In genomic region chr5:101384316-101384715, GRCm38 (mm10) we compare ENCODE assay signal across 16 mouse cellular contexts.
DNase-seq lines count a peak whose midpoint lies in the region; ATAC-seq and TF ChIP-seq lines count a peak whose summit lies in the region.
"Had no signal": no experiment of that assay in that cellular context is flagged by ENCODE, and none has a peak within 500 bp of the region (broad histone marks: within the 10 kb centered on the region; RNA-seq: fewer than 3 reads in every experiment).

No protein-coding gene starts in this region.

- TF ChIP-seq CTCF in hindbrain, postnatal 0 days (IDR thresholded peaks at IDR 0.05; ENCODE audit: low read depth), result no peak
- no peak for TF ChIP-seq CTCF in lung, postnatal 0 days (IDR thresholded peaks at IDR 0.05)

- WGBS in hindbrain, postnatal 0 days, result 54% methylated on average over 5 of the region's 5 CpGs
- WGBS in hindbrain, embryonic 10.5 days, result 71% methylated on average over 5 of the region's 5 CpGs
- 19% methylated on average over 5 of the region's 5 CpGs for WGBS in lung, postnatal 0 days
- 20% methylated on average over 5 of the region's 5 CpGs for WGBS in stomach, embryonic 15.5 days
- WGBS in midbrain, embryonic 10.5 days, result 71% methylated on average over 5 of the region's 5 CpGs

- H3K9me3 ChIP-seq in hindbrain, postnatal 0 days (ENCODE audit: low read length), result no peaks in the 10 kb centered on the region
- no peaks in the 10 kb centered on the region for H3K9me3 ChIP-seq in hindbrain, embryonic 10.5 days
- H3K9me3 ChIP-seq in lung, postnatal 0 days (ENCODE audit: low read length), result no peaks in the 10 kb centered on the region
- H3K9me3 ChIP-seq in stomach, embryonic 15.5 days, result no peaks in the 10 kb centered on the region
- H3K9me3 ChIP-seq in midbrain, embryonic 10.5 days (replicated peaks), result no peaks in the 10 kb centered on the region

- DNase-seq in hindbrain, postnatal 0 days (ENCODE audit: low spot score), result peak; percentile 10
- DNase-seq in hindbrain, embryonic 10.5 days (ENCODE audit: low spot score), result no peak
- peak; percentile 10 for DNase-seq in lung, postnatal 0 days (ENCODE audit: low spot score)
- DNase-seq in lung, postnatal 25 days (ENCODE audit: low spot score), result no peak
- DNase-seq in cerebellum, adult 8-10 months, result peak; percentile 7
- no peak for DNase-seq in midbrain, embryonic 10.5 days (ENCODE audit: low spot score)
- DNase-seq: adrenal gland, adult 2 months; gastrocnemius, postnatal 36 days; kidney, postnatal 25 days; liver, postnatal 0 days; thymus, adult 2 months had no signal

- no peak overlapping the region for H3K9ac ChIP-seq in hindbrain, postnatal 0 days (replicated peaks; ENCODE audit: low read length)
- H3K9ac ChIP-seq in lung, postnatal 0 days (replicated peaks; ENCODE audit: low read depth), result no peak overlapping the region
- H3K9ac ChIP-seq in stomach, embryonic 15.5 days, result no peak overlapping the region
- H3K9ac ChIP-seq: liver, postnatal 0 days had no signal

- no peaks in the 10 kb centered on the region for H3K4me1 ChIP-seq in hindbrain, postnatal 0 days (ENCODE audit: insufficient read depth, low read length)
- no peaks in the 10 kb centered on the region; the same call in 1 of the 2 replicates for H3K4me1 ChIP-seq in hindbrain, embryonic 10.5 days (replicated peaks)
- no peaks in the 10 kb centered on the region for H3K4me1 ChIP-seq in lung, postnatal 0 days (ENCODE audit: insufficient read depth, low read depth, low read length)
- H3K4me1 ChIP-seq in stomach, embryonic 15.5 days, result no peaks in the 10 kb centered on the region
- peaks cover 8% of the 10 kb centered on the region for H3K4me1 ChIP-seq in midbrain, embryonic 10.5 days

- H3K4me3 ChIP-seq in hindbrain, postnatal 0 days (ENCODE audit: low read length), result no peak overlapping the region
- H3K4me3 ChIP-seq in hindbrain, embryonic 10.5 days, result no peak overlapping the region
- H3K4me3 ChIP-seq in lung, postnatal 0 days (ENCODE audit: low read depth, low read length), result no peak overlapping the region
- no peak overlapping the region for H3K4me3 ChIP-seq in stomach, embryonic 15.5 days (replicated peaks)
- no peak overlapping the region for H3K4me3 ChIP-seq in midbrain, embryonic 10.5 days

- no peaks in the 10 kb centered on the region for H3K27me3 ChIP-seq in hindbrain, postnatal 0 days (ENCODE audit: insufficient read depth, low read length)
- peaks cover 11% of the 10 kb centered on the region; the same call in 1 of the 2 replicates for H3K27me3 ChIP-seq in hindbrain, embryonic 10.5 days (ENCODE audit: insufficient read depth, poor library complexity, severe bottlenecking)
- H3K27me3 ChIP-seq in lung, postnatal 0 days (replicated peaks; ENCODE audit: insufficient read depth, low read length), result no peaks in the 10 kb centered on the region
- no peaks in the 10 kb centered on the region for H3K27me3 ChIP-seq in stomach, embryonic 15.5 days (replicated peaks)
- peaks cover 7% of the 10 kb centered on the region for H3K27me3 ChIP-seq in midbrain, embryonic 10.5 days (ENCODE audit: low read depth, poor library complexity, severe bottlenecking)
- H3K27me3 ChIP-seq: Patski had no signal

- H3K4me2 ChIP-seq in hindbrain, postnatal 0 days (ENCODE audit: low read depth, low read length), result no peak overlapping the region
- H3K4me2 ChIP-seq in lung, postnatal 0 days (replicated peaks; ENCODE audit: low read depth, low read length), result no peak overlapping the region
- H3K4me2 ChIP-seq in stomach, embryonic 15.5 days, result no peak overlapping the region

- no peak overlapping the region for H3K27ac ChIP-seq in hindbrain, postnatal 0 days
- no peak overlapping the region for H3K27ac ChIP-seq in hindbrain, embryonic 10.5 days
- H3K27ac ChIP-seq in lung, postnatal 0 days (ENCODE audit: low read length), result no peak overlapping the region
- peak overlapping the region; percentile 57; the same call in 1 of the 2 replicates for H3K27ac ChIP-seq in stomach, embryonic 15.5 days
- H3K27ac ChIP-seq in midbrain, embryonic 10.5 days (replicated peaks), result no peak overlapping the region

- no peaks in the 10 kb centered on the region for H3K36me3 ChIP-seq in hindbrain, postnatal 0 days (ENCODE audit: insufficient read depth, low read length)
- H3K36me3 ChIP-seq in hindbrain, embryonic 10.5 days, result no peaks in the 10 kb centered on the region
- H3K36me3 ChIP-seq in lung, postnatal 0 days (ENCODE audit: insufficient read depth, low read length), result no peaks in the 10 kb centered on the region
- H3K36me3 ChIP-seq in stomach, embryonic 15.5 days, result no peaks in the 10 kb centered on the region
- no peaks in the 10 kb centered on the region for H3K36me3 ChIP-seq in midbrain, embryonic 10.5 days

- no peak for ATAC-seq in hindbrain, postnatal 0 days
- ATAC-seq in lung, postnatal 0 days, result no peak
- ATAC-seq in stomach, embryonic 15.5 days (ENCODE audit: insufficient read depth, low FRiP score, low read depth), result peak; percentile 18; the same call in 1 of the 2 replicates
- ATAC-seq: CD4-positive, CD25-positive, alpha-beta regulatory T cell, adult 4 months; forebrain, embryonic 16.5 days; hindbrain, embryonic 16.5 days; liver, postnatal 0 days; Patski had no signal

- no peak for TF ChIP-seq EP300 in lung, postnatal 0 days (IDR thresholded peaks at IDR 0.05)

Comparison
In these comparisons a context has a peak if more than half of its experiments do, and no peak if none do; other contexts are left out.
1. DNase-seq: peak in hindbrain, postnatal 0 days (single experiment), lung, postnatal 0 days (single experiment) and cerebellum, adult 8-10 months (single experiment); none in hindbrain, embryonic 10.5 days (single experiment), lung, postnatal 25 days (single experiment) and midbrain, embryonic 10.5 days (single experiment).